ENCODE assay signal across 31 mouse cellular contexts in genomic region chr13:31924506-31924905, GRCm38 (mm10).
DNase-seq lines count a peak whose midpoint lies in the region; ATAC-seq and TF ChIP-seq lines count a peak whose summit lies in the region.
"Had no signal": no experiment of that assay in that cellular context is flagged by ENCODE, and none has a peak within 500 bp of the region (broad histone marks: within the 10 kb centered on the region; RNA-seq: fewer than 3 reads in every experiment).

No protein-coding gene starts in this region.

- peak; percentile 92 to 93 for TF ChIP-seq EP300 in MEL (IDR thresholded peaks at IDR 0.05; ENCODE audit: low read depth in 1 of 2, low read length in 2 of 2)
- peak; percentile 53 for TF ChIP-seq EP300 in liver, embryonic 14.5 days (IDR thresholded peaks at IDR 0.05; ENCODE audit: low read depth)

- no peak overlapping the region for H3K9ac ChIP-seq in MEL (ENCODE audit: control insufficient read depth, low read depth, low read length, poor library complexity, severe bottlenecking)
- H3K9ac ChIP-seq in liver, embryonic 14.5 days (replicated peaks): no peak overlapping the region
- H3K9ac ChIP-seq: embryonic facial prominence, embryonic 12.5 days; forebrain, embryonic 15.5 days; hindbrain, embryonic 12.5 days; intestine, embryonic 15.5 days; limb, embryonic 15.5 days; lung, embryonic 15.5 days; midbrain, embryonic 13.5 days had no signal

- H3K36me3 ChIP-seq in MEL (ENCODE audit: control insufficient read depth in 1 of 2, insufficient read depth in 2 of 2, low read length in 2 of 2): peaks cover 0 to 18% of the 10 kb centered on the region in 2 experiments; a peak in 2 of 4 replicates
- no peaks in the 10 kb centered on the region for H3K36me3 ChIP-seq in liver, embryonic 14.5 days (replicated peaks; ENCODE audit: control insufficient read depth, insufficient read depth, low read depth)
- H3K36me3 ChIP-seq in thymus, adult 2 months (ENCODE audit: control insufficient read depth, insufficient read depth, low read length): no peaks in the 10 kb centered on the region
- H3K36me3 ChIP-seq: embryonic facial prominence, embryonic 12.5 days; forebrain, embryonic 10.5 days; forebrain, embryonic 15.5 days; hindbrain, embryonic 12.5 days; intestine, embryonic 15.5 days; limb, embryonic 10.5 days; limb, embryonic 15.5 days; lung, embryonic 15.5 days; midbrain, embryonic 13.5 days had no signal

- no peak for TF ChIP-seq CTCF in MEL (IDR thresholded peaks at IDR 0.05 in 2 of 3, conservative IDR thresholded peaks at IDR 0.05 in 1 of 3; ENCODE audit: control insufficient read depth in 1 of 3, insufficient read depth in 1 of 3, low read depth in 2 of 3, low read length in 3 of 3, poor library complexity in 1 of 3, severe bottlenecking in 1 of 3)
- no peak for TF ChIP-seq CTCF in liver, embryonic 14.5 days (IDR thresholded peaks at IDR 0.05; ENCODE audit: low read depth)
- TF ChIP-seq CTCF in thymus, adult 2 months (IDR thresholded peaks at IDR 0.05; ENCODE audit: borderline replicate concordance, control insufficient read depth, extremely low read depth, insufficient read depth, low read length, poor library complexity): no peak

- no peaks in the 10 kb centered on the region for H3K79me2 ChIP-seq in MEL (ENCODE audit: control insufficient read depth, insufficient read depth, low read length, poor library complexity)

- ATAC-seq in liver, embryonic 14.5 days (ENCODE audit: insufficient read depth): peak; percentile 86
- peak; percentile 93 for ATAC-seq in megakaryocyte-erythroid progenitor cell, adult 5-6 weeks (replicated peaks; ENCODE audit: low FRiP score, low TSS enrichment, poor library complexity, severe bottlenecking)
- ATAC-seq: forebrain, embryonic 15.5 days; hindbrain, postnatal 0 days; intestine, embryonic 15.5 days; midbrain, embryonic 13.5 days had no signal

- H3K4me3 ChIP-seq in MEL (ENCODE audit: control insufficient read depth in 1 of 2, insufficient read depth in 1 of 2, low read depth in 2 of 2, low read length in 2 of 2): no peak overlapping the region
- H3K4me3 ChIP-seq in liver, embryonic 14.5 days (ENCODE audit: insufficient read depth in 1 of 2, low read depth in 2 of 2, low read length in 2 of 2): no peak overlapping the region
- H3K4me3 ChIP-seq in thymus, adult 2 months (ENCODE audit: control insufficient read depth, insufficient read depth, low read length): no peak overlapping the region
- H3K4me3 ChIP-seq: embryonic facial prominence, embryonic 12.5 days; forebrain, embryonic 10.5 days; forebrain, embryonic 15.5 days; hindbrain, embryonic 12.5 days; intestine, embryonic 15.5 days; limb, embryonic 10.5 days; limb, embryonic 15.5 days; lung, embryonic 15.5 days; midbrain, embryonic 13.5 days had no signal

- H3K4me1 ChIP-seq in MEL (ENCODE audit: control insufficient read depth in 1 of 2, insufficient read depth in 2 of 2, low read length in 2 of 2): peaks cover 6 to 21% of the 10 kb centered on the region in 2 experiments; a peak in 3 of 4 replicates
- peaks cover 3 to 11% of the 10 kb centered on the region in 2 experiments for H3K4me1 ChIP-seq in liver, embryonic 14.5 days (replicated peaks; ENCODE audit: control insufficient read depth in 2 of 2, insufficient read depth in 2 of 2, low read length in 1 of 2)
- no peaks in the 10 kb centered on the region for H3K4me1 ChIP-seq in thymus, adult 2 months (replicated peaks; ENCODE audit: control insufficient read depth, insufficient read depth, low read length)
- H3K4me1 ChIP-seq: embryonic facial prominence, embryonic 12.5 days; forebrain, embryonic 10.5 days; forebrain, embryonic 15.5 days; hindbrain, embryonic 12.5 days; intestine, embryonic 15.5 days; limb, embryonic 10.5 days; limb, embryonic 15.5 days; lung, embryonic 15.5 days; midbrain, embryonic 13.5 days had no signal

- no peaks in the 10 kb centered on the region for H3K9me3 ChIP-seq in MEL (replicated peaks; ENCODE audit: insufficient read depth, low read length)
- no peaks in the 10 kb centered on the region for H3K9me3 ChIP-seq in liver, embryonic 14.5 days (ENCODE audit: control insufficient read depth, low read length)
- H3K9me3 ChIP-seq: embryonic facial prominence, embryonic 12.5 days; forebrain, embryonic 10.5 days; forebrain, embryonic 15.5 days; hindbrain, embryonic 12.5 days; intestine, embryonic 15.5 days; limb, embryonic 10.5 days; limb, embryonic 15.5 days; lung, embryonic 15.5 days; midbrain, embryonic 13.5 days had no signal

- 17% methylated on average over 4 of the region's 4 CpGs for WGBS in liver, embryonic 14.5 days (ENCODE audit: insufficient replicate concordance)
- 85% methylated on average over 4 of the region's 4 CpGs for WGBS in thymus, adult 2 months

- TF ChIP-seq POLR2A in MEL (IDR thresholded peaks at IDR 0.05; ENCODE audit: control insufficient read depth in 1 of 2, insufficient read depth in 1 of 2, low read depth in 1 of 2, low read length in 2 of 2, poor library complexity in 1 of 2): no peak
- no peak for TF ChIP-seq POLR2A in thymus, adult 2 months (IDR thresholded peaks at IDR 0.05; ENCODE audit: control insufficient read depth, extremely low read depth, insufficient read depth, low read length, poor library complexity)

- H3K4me2 ChIP-seq in liver, embryonic 14.5 days (ENCODE audit: low read depth): peak overlapping the region; percentile 12; the same call in 1 of the 2 replicates
- H3K4me2 ChIP-seq: embryonic facial prominence, embryonic 12.5 days; forebrain, embryonic 15.5 days; heart, embryonic 11.5 days; hindbrain, embryonic 12.5 days; intestine, embryonic 15.5 days; limb, embryonic 15.5 days; lung, embryonic 15.5 days; midbrain, embryonic 13.5 days had no signal

- H3K27me3 ChIP-seq in MEL (ENCODE audit: control insufficient read depth in 1 of 2, insufficient read depth in 2 of 2, low read length in 2 of 2): no peaks in the 10 kb centered on the region
- no peaks in the 10 kb centered on the region for H3K27me3 ChIP-seq in liver, embryonic 14.5 days (ENCODE audit: control insufficient read depth, insufficient read depth, low read length)
- H3K27me3 ChIP-seq in thymus, adult 2 months (ENCODE audit: control insufficient read depth, insufficient read depth, low read length): no peaks in the 10 kb centered on the region
- H3K27me3 ChIP-seq: embryonic facial prominence, embryonic 12.5 days; forebrain, embryonic 15.5 days; hindbrain, embryonic 12.5 days; intestine, embryonic 15.5 days; limb, embryonic 15.5 days; midbrain, embryonic 13.5 days had no signal

- TF ChIP-seq RAD21 in MEL (IDR thresholded peaks at IDR 0.05; ENCODE audit: low read depth, low read length): no peak

- H3K27ac ChIP-seq in MEL (ENCODE audit: control insufficient read depth, low read depth, low read length): peak overlapping the region; percentile 65
- no peak overlapping the region for H3K27ac ChIP-seq in liver, embryonic 14.5 days
- H3K27ac ChIP-seq in thymus, adult 2 months (ENCODE audit: control insufficient read depth, insufficient read depth, low read length): no peak overlapping the region
- H3K27ac ChIP-seq: embryonic facial prominence, embryonic 12.5 days; forebrain, embryonic 10.5 days; forebrain, embryonic 15.5 days; hindbrain, embryonic 12.5 days; hindbrain, postnatal 0 days; intestine, embryonic 15.5 days; kidney, postnatal 0 days; limb, embryonic 10.5 days; limb, embryonic 15.5 days; lung, embryonic 15.5 days; midbrain, embryonic 13.5 days had no signal

- DNase-seq in MEL (ENCODE audit: low read depth, low spot score): peak; percentile 74
- peak; percentile 31 for DNase-seq in c-Kit-positive CD71-positive TER-119-positive erythroid progenitor cells, embryonic 14.5 days (ENCODE audit: low spot score)
- DNase-seq in liver, embryonic 14.5 days (ENCODE audit: low read depth in 3 of 3, low spot score in 3 of 3): peak in 2 of 3 experiments; percentile 19 to 31
- DNase-seq in retina, postnatal 1 day: no peak
- no peak for DNase-seq in thymus, adult 2 months
- no peak for DNase-seq in gastrocnemius, adult 8-10 months (ENCODE audit: low spot score in 2 of 2)
- DNase-seq: adrenal gland, postnatal 36 days; cerebellum, adult 8-10 months; cerebellum, postnatal 36 days; embryo, embryonic 11 days; gastrocnemius, postnatal 36 days; heart, adult 18-20 months; heart, postnatal 36 days; kidney, adult 2 months; kidney, postnatal 4 days; right cerebral cortex, postnatal 14 days; spleen, adult 18-20 months; thymus, postnatal 36 days had no signal

TF ChIP-seq in MEL, 35 proteins besides CTCF, POLR2A, EP300 and RAD21 (continues in another document):
- no peak for TF ChIP-seq USF2 (IDR thresholded peaks at IDR 0.05; ENCODE audit: borderline replicate concordance in 1 of 2, insufficient read depth in 1 of 2, low read depth in 1 of 2, low read length in 2 of 2)
- no peak for TF ChIP-seq SMC3 (IDR thresholded peaks at IDR 0.05; ENCODE audit: low read depth, low read length)
- TF ChIP-seq TBP (IDR thresholded peaks at IDR 0.05; ENCODE audit: low read depth, low read length): no peak
- no peak for TF ChIP-seq HCFC1 (IDR thresholded peaks at IDR 0.05; ENCODE audit: low read depth, low read length)
- no peak for TF ChIP-seq BHLHE40 (IDR thresholded peaks at IDR 0.05; ENCODE audit: borderline replicate concordance, low read depth, low read length)
- peak; percentile 91 for TF ChIP-seq TCF12 (IDR thresholded peaks at IDR 0.05; ENCODE audit: low read depth, low read length)
- peak; percentile 53; the same call in 1 of the 2 replicates for TF ChIP-seq SIN3A (IDR thresholded peaks at IDR 0.05; ENCODE audit: low read length)
- TF ChIP-seq MYB (IDR thresholded peaks at IDR 0.05; ENCODE audit: low read depth, low read length): peak; percentile 70
- no peak for TF ChIP-seq MAX (IDR thresholded peaks at IDR 0.05; ENCODE audit: low read length)
- TF ChIP-seq ZNF384 (IDR thresholded peaks at IDR 0.05; ENCODE audit: low read depth, low read length): no peak
- no peak for TF ChIP-seq POLR2AphosphoS5 (IDR thresholded peaks at IDR 0.05; ENCODE audit: borderline replicate concordance, low read depth, low read length)
- no peak for TF ChIP-seq MAZ (IDR thresholded peaks at IDR 0.05; ENCODE audit: low read depth, low read length)
- TF ChIP-seq E2F4 (IDR thresholded peaks at IDR 0.05; ENCODE audit: borderline replicate concordance, low read depth, low read length): no peak
- TF ChIP-seq POLR2AphosphoS2 (IDR thresholded peaks at IDR 0.05; ENCODE audit: low read length): no peak
- no peak for TF ChIP-seq ZMIZ1 (IDR thresholded peaks at IDR 0.05; ENCODE audit: low read depth, low read length)
- TF ChIP-seq ELF1 (IDR thresholded peaks at IDR 0.05; ENCODE audit: low read depth, low read length): no peak
- TF ChIP-seq MXI1 (IDR thresholded peaks at IDR 0.05; ENCODE audit: low read depth, low read length): no peak
- TF ChIP-seq MEF2A (IDR thresholded peaks at IDR 0.05; ENCODE audit: extremely low read depth, insufficient replicate concordance, low read depth, low read length, poor library complexity, severe bottlenecking): no peak
- TF ChIP-seq ETS1 (IDR thresholded peaks at IDR 0.05; ENCODE audit: low read depth, low read length): peak; percentile 93
- TF ChIP-seq JUND (IDR thresholded peaks at IDR 0.05; ENCODE audit: low read depth, low read length): no peak
- no peak; the same call in 1 of the 2 replicates for TF ChIP-seq RCOR1 (IDR thresholded peaks at IDR 0.05; ENCODE audit: low read depth, low read length)

Comparison
In these comparisons a context has a peak if more than half of its experiments do, and no peak if none do; other contexts are left out.
1. DNase-seq: peak in MEL (single experiment), c-Kit-positive CD71-positive TER-119-positive erythroid progenitor cells, embryonic 14.5 days (single experiment) and liver, embryonic 14.5 days (2 of 3); none in retina, postnatal 1 day (single experiment), thymus, adult 2 months (single experiment) and gastrocnemius, adult 8-10 months (0 of 2).